Mouse (Mus musculus): ENCODE results near the gene Gpr107. TPM values are rescaled to one million over a fixed set of nuclear protein-coding genes. Genes with fewer than 3 reads are reported as not detected.

Gpr107 gene
- polyA plus RNA-seq, 2 experiments, result 25.1 to 34.5 TPM

- Histone ChIP-seq H3K27me3 (ENCODE audit: control insufficient read depth, insufficient read depth, low read length) (no peaks in the 10 kb centered on the region), H3K9me3 (ENCODE audit: control insufficient read depth, low read length) (no peaks in the 10 kb centered on the region), H3K36me3 (ENCODE audit: control insufficient read depth, insufficient read depth, low read length) (no peaks in the 10 kb centered on the region), H3K4me1 (ENCODE audit: control insufficient read depth, insufficient read depth, low read length) (peaks cover 27% of the 10 kb centered on the region), H3K9ac (ENCODE audit: low read depth, low read length, severe bottlenecking) (no peak overlapping the region), H3K27ac (replicated peaks; ENCODE audit: low read depth, low read length) (no peak overlapping the region), H3K4me3 (replicated peaks; ENCODE audit: low read length) (no peak overlapping the region), H3K4me2 (replicated peaks; ENCODE audit: low read depth, low read length, severe bottlenecking) (no peak overlapping the region)
- no peak for TF ChIP-seq POLR2A (IDR thresholded peaks at IDR 0.05; ENCODE audit: borderline replicate concordance, extremely low read depth, insufficient read depth, insufficient read length)
- 84% methylated on average over 5 of the region's 5 CpGs for WGBS
- ATAC-seq (ENCODE audit: low FRiP score, low read depth) (no peak), DNase-seq (ENCODE audit: low spot score) (no peak)
Measured at GRCm38 (mm10) chr2:31122806-31123205, 29.3 kb upstream of the Gpr107 start.

- Histone ChIP-seq H3K9ac (ENCODE audit: low read depth, low read length, severe bottlenecking) (no peak overlapping the region), H3K4me3 (replicated peaks; ENCODE audit: low read length) (no peak overlapping the region), H3K4me2 (replicated peaks; ENCODE audit: low read depth, low read length, severe bottlenecking) (no peak overlapping the region), H3K9me3 (ENCODE audit: control insufficient read depth, low read length) (no peaks in the 10 kb centered on the region), H3K4me1 (ENCODE audit: control insufficient read depth, insufficient read depth, low read length) (peaks cover 28% of the 10 kb centered on the region), H3K27me3 (ENCODE audit: control insufficient read depth, insufficient read depth, low read length) (no peaks in the 10 kb centered on the region), H3K36me3 (ENCODE audit: control insufficient read depth, insufficient read depth, low read length) (no peaks in the 10 kb centered on the region), H3K27ac (replicated peaks; ENCODE audit: low read depth, low read length) (no peak overlapping the region)
- 80% methylated on average over 5 of the region's 5 CpGs for WGBS
- no peak for TF ChIP-seq POLR2A (IDR thresholded peaks at IDR 0.05; ENCODE audit: borderline replicate concordance, extremely low read depth, insufficient read depth, insufficient read length)
- DNase-seq (ENCODE audit: low spot score) (no peak), ATAC-seq (ENCODE audit: low FRiP score, low read depth) (no peak)
Measured at GRCm38 (mm10) chr2:31123493-31123892, 28.6 kb upstream of the Gpr107 start.

- no peak for ATAC-seq (ENCODE audit: low FRiP score, low read depth)
- no peak for TF ChIP-seq POLR2A (IDR thresholded peaks at IDR 0.05; ENCODE audit: borderline replicate concordance, extremely low read depth, insufficient read depth, insufficient read length)
- Histone ChIP-seq H3K4me1 (ENCODE audit: control insufficient read depth, insufficient read depth, low read length) (peaks cover 28% of the 10 kb centered on the region), H3K9ac (ENCODE audit: low read depth, low read length, severe bottlenecking) (no peak overlapping the region), H3K9me3 (ENCODE audit: control insufficient read depth, low read length) (no peaks in the 10 kb centered on the region), H3K4me2 (replicated peaks; ENCODE audit: low read depth, low read length, severe bottlenecking) (no peak overlapping the region), H3K27me3 (ENCODE audit: control insufficient read depth, insufficient read depth, low read length) (no peaks in the 10 kb centered on the region), H3K36me3 (ENCODE audit: control insufficient read depth, insufficient read depth, low read length) (no peaks in the 10 kb centered on the region), H3K4me3 (replicated peaks; ENCODE audit: low read length) (no peak overlapping the region), H3K27ac (replicated peaks; ENCODE audit: low read depth, low read length) (no peak overlapping the region)
- DNase-seq (ENCODE audit: low spot score), result no peak
- 23% methylated on average over 2 of the region's 2 CpGs for WGBS
Measured at GRCm38 (mm10) chr2:31124694-31125093, 27.4 kb upstream of the Gpr107 start.

GRCm38 (mm10) chr2:31125156-31125555 is 27.0 kb upstream of the Gpr107 start:
- peaks cover 28% of the 10 kb centered on the region for H3K4me1 ChIP-seq (ENCODE audit: control insufficient read depth, insufficient read depth, low read length)

GRCm38 (mm10) chr2:31126048-31126447 is 26.1 kb upstream of the Gpr107 start:
- no peak overlapping the region for H3K9ac ChIP-seq (ENCODE audit: low read depth, low read length, severe bottlenecking)
- H3K36me3 ChIP-seq (ENCODE audit: control insufficient read depth, insufficient read depth, low read length), result no peaks in the 10 kb centered on the region
- DNase-seq (ENCODE audit: low spot score) (no peak), ATAC-seq (ENCODE audit: low FRiP score, low read depth) (no peak)
- H3K4me2 ChIP-seq (replicated peaks; ENCODE audit: low read depth, low read length, severe bottlenecking), result no peak overlapping the region
- H3K4me1 ChIP-seq (ENCODE audit: control insufficient read depth, insufficient read depth, low read length), result peaks cover 27% of the 10 kb centered on the region
- no peak overlapping the region for H3K27ac ChIP-seq (replicated peaks; ENCODE audit: low read depth, low read length)
- no peaks in the 10 kb centered on the region for H3K9me3 ChIP-seq (ENCODE audit: control insufficient read depth, low read length)
- TF ChIP-seq POLR2A (IDR thresholded peaks at IDR 0.05; ENCODE audit: borderline replicate concordance, extremely low read depth, insufficient read depth, insufficient read length), result no peak
- H3K27me3 ChIP-seq (ENCODE audit: control insufficient read depth, insufficient read depth, low read length), result no peaks in the 10 kb centered on the region
- WGBS, result 55% methylated on average over 9 of the region's 9 CpGs
- no peak overlapping the region for H3K4me3 ChIP-seq (replicated peaks; ENCODE audit: low read length)

More at GRCm38 (mm10) chr2:31125156-31125555, 27.0 kb upstream of the Gpr107 start:
- Histone ChIP-seq H3K27me3 (ENCODE audit: control insufficient read depth, insufficient read depth, low read length) (no peaks in the 10 kb centered on the region), H3K9me3 (ENCODE audit: control insufficient read depth, low read length) (no peaks in the 10 kb centered on the region), H3K9ac (ENCODE audit: low read depth, low read length, severe bottlenecking) (no peak overlapping the region), H3K27ac (replicated peaks; ENCODE audit: low read depth, low read length) (no peak overlapping the region), H3K4me2 (replicated peaks; ENCODE audit: low read depth, low read length, severe bottlenecking) (no peak overlapping the region), H3K4me3 (replicated peaks; ENCODE audit: low read length) (no peak overlapping the region), H3K36me3 (ENCODE audit: control insufficient read depth, insufficient read depth, low read length) (no peaks in the 10 kb centered on the region)
- WGBS, result 84% methylated on average over 7 of the region's 7 CpGs
- DNase-seq (ENCODE audit: low spot score) (no peak), ATAC-seq (ENCODE audit: low FRiP score, low read depth) (no peak)
- no peak for TF ChIP-seq POLR2A (IDR thresholded peaks at IDR 0.05; ENCODE audit: borderline replicate concordance, extremely low read depth, insufficient read depth, insufficient read length)

- no peaks in the 10 kb centered on the region for H3K36me3 ChIP-seq (ENCODE audit: control insufficient read depth, insufficient read depth, low read length)
- no peak overlapping the region for H3K4me2 ChIP-seq (replicated peaks; ENCODE audit: low read depth, low read length, severe bottlenecking)
- no peaks in the 10 kb centered on the region for H3K27me3 ChIP-seq (ENCODE audit: control insufficient read depth, insufficient read depth, low read length)
- peaks cover 22% of the 10 kb centered on the region for H3K4me1 ChIP-seq (ENCODE audit: control insufficient read depth, insufficient read depth, low read length)
- H3K4me3 ChIP-seq (replicated peaks; ENCODE audit: low read length), result no peak overlapping the region
- no peak for ATAC-seq (ENCODE audit: low FRiP score, low read depth)
- 42% methylated on average over 7 of the region's 7 CpGs for WGBS
- H3K9me3 ChIP-seq (ENCODE audit: control insufficient read depth, low read length), result no peaks in the 10 kb centered on the region
- H3K27ac ChIP-seq (replicated peaks; ENCODE audit: low read depth, low read length), result no peak overlapping the region; the same call in 1 of the 2 replicates
- no peak overlapping the region for H3K9ac ChIP-seq (ENCODE audit: low read depth, low read length, severe bottlenecking)
- DNase-seq (ENCODE audit: low spot score), result no peak
- TF ChIP-seq POLR2A (IDR thresholded peaks at IDR 0.05; ENCODE audit: borderline replicate concordance, extremely low read depth, insufficient read depth, insufficient read length), result no peak
Measured at GRCm38 (mm10) chr2:31127219-31127618, 24.9 kb upstream of the Gpr107 start.

Data from limb, embryonic 14.5 days (tissue).